Mouse (Mus musculus) stomach, embryonic 15.5 days (tissue): Measurements from ENCODE around the gene Sri. TPM values are rescaled to one million over a fixed set of nuclear protein-coding genes. Genes with fewer than 3 reads are reported as not detected.

Source experiments
- ATAC-seq: fragments of 200-750 bp; cut with Nextera tagmentation; 2 replicates; pipeline ENCODE4 v1.8.0; 2017; ENCODE audit warnings: low read depth, moderate number of reproducible peaks, moderate TSS enrichment; ENCODE audit not compliant: insufficient read depth, low FRiP score
- H3K27ac ChIP-seq: fragments of 300-500 bp; sonication (generic); 2 replicates; pipeline ENCODE4 v1.5.1; 2015; ENCODE audit warnings: mild to moderate bottlenecking, inconsistent platforms
- H3K27me3 ChIP-seq: fragments of 300-500 bp; sonication (generic); replicated peaks from 2 replicates; pipeline ENCODE4 v1.6.1; 2015; ENCODE audit warnings: inconsistent platforms
- H3K36me3 ChIP-seq: fragments of 300-500 bp; sonication (generic); 2 replicates; pipeline ENCODE4 v1.6.1; 2015; ENCODE audit warnings: inconsistent platforms
- H3K4me1 ChIP-seq: fragments of 300-500 bp; sonication (generic); 2 replicates; pipeline ENCODE4 v1.6.1; 2015; ENCODE audit warnings: inconsistent platforms
- H3K4me2 ChIP-seq: fragments of 300-500 bp; sonication (generic); 2 replicates; pipeline ENCODE4 v1.6.1; 2015; ENCODE audit warnings: mild to moderate bottlenecking, inconsistent platforms
- H3K4me3 ChIP-seq: fragments of 300-500 bp; sonication (generic); replicated peaks from 2 replicates; pipeline ENCODE4 v1.5.1; 2015; ENCODE audit warnings: inconsistent platforms
- H3K9ac ChIP-seq: fragments of 300-500 bp; sonication (generic); 2 replicates; pipeline ENCODE4 v1.6.1; 2015; ENCODE audit warnings: inconsistent platforms
- H3K9me3 ChIP-seq: fragments of 300-500 bp; sonication (generic); 2 replicates; pipeline ENCODE4 v1.6.1; 2016; ENCODE audit warnings: inconsistent platforms
- WGBS: fragments of 180-500 bp; shearing (Covaris S2); methylation state at CpG from one replicate; pipeline ENCODE4 v1.1.7; 2015; 5-methylcytosine and 5-hydroxymethylcytosine counted together
- polyA plus RNA-seq: library from polyadenylated mRNA; unstranded; fragments of >200 nt; fragmentation: Nextera tagmentation; extraction: Ambion mirVana; gene quantifications from 2 replicates; pipeline ENCODE4 v1.2.1, GENCODE M21; 2015

The Sri gene
- polyA plus RNA-seq, 1 experiment from 2014 or later = 287 TPM

DNA sequence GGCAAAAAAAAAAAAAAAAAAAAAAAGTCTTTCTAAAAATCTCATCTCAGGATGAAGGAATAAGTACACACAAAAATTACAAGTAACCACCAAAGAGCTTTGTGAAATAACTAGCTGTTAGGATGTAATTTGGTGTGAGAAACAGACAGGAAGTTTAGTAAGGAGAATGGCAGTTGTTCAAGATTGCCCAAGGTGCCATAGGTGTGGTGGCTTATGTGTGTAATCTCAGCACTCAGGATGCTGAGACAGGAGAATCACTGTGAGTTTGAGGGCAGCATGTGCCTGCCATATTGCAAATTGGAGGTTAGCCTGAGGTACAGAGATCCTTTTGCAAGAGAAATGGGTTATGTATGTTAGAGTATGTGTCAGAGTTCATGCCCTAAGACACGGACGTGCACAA, 16.6 kb downstream of the Sri start:
- 0 out of 2 replicates have a peak, but pooled peaks cover 3% of the 10 kb centered on the region for H3K4me1 ChIP-seq
- no peak overlapping the region for H3K27ac ChIP-seq
- H3K36me3 ChIP-seq = peaks cover 37% of the 10 kb centered on the region
- no peak for ATAC-seq
- 90% methylated on average over 2 of the region's 2 CpGs for WGBS
- no peak overlapping the region for H3K4me3 ChIP-seq
- H3K4me2 ChIP-seq = no peak overlapping the region
- H3K9ac ChIP-seq = no peak overlapping the region
- H3K9me3 ChIP-seq = no peaks in the 10 kb centered on the region
- no peaks in the 10 kb centered on the region for H3K27me3 ChIP-seq

DNA sequence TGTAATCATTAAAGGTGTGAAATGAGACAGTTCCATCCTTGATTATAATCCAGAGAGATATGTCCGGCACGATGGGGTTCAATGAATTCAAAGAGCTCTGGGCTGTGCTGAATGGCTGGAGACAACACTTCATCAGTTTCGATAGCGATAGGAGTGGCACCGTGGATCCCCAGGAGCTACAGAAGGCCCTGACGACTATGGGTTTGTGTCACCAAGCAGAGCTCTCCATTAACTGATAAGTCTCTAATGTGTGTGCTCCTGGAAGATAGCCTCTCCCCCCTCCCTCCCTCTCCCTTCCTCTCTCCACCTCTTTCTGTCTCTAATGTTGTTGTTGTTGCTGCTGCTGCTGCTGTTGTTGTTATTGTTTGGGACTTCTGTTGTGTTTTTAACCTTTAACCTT, 17.3 kb downstream of the Sri start:
- Histone ChIP-seq H3K9me3 (no peaks in the 10 kb centered on the region), H3K36me3 (peaks cover 37% of the 10 kb centered on the region), H3K4me3 (no peak overlapping the region), H3K27ac (no peak overlapping the region), H3K4me1 (no peaks in the 10 kb centered on the region), H3K27me3 (no peaks in the 10 kb centered on the region), H3K9ac (no peak overlapping the region), H3K4me2 (no peak overlapping the region)
- ATAC-seq = peak; percentile 90
- WGBS = 73% methylated on average over 6 of the region's 6 CpGs

DNA sequence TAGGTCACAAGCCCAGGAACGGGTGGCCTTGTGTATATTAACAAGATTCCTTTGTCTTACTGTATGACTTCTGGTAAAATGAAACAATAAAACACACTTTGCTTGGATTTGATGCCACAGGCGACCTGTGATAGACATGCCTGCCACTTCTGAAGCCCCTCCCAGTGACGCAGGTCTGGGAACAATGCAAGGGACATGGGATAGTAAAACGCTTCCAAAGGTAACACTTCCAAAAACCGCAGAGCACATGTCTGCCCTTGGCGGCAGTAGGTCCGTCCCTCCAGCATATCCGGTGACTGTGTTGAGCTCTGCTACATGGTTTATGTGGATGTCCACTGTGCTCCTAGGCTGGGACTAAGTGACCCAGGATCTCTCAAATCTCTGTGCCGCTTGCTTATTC, 27.5 kb downstream of the Sri start:
- H3K4me2 ChIP-seq = no peak overlapping the region
- no peak for ATAC-seq

DNA sequence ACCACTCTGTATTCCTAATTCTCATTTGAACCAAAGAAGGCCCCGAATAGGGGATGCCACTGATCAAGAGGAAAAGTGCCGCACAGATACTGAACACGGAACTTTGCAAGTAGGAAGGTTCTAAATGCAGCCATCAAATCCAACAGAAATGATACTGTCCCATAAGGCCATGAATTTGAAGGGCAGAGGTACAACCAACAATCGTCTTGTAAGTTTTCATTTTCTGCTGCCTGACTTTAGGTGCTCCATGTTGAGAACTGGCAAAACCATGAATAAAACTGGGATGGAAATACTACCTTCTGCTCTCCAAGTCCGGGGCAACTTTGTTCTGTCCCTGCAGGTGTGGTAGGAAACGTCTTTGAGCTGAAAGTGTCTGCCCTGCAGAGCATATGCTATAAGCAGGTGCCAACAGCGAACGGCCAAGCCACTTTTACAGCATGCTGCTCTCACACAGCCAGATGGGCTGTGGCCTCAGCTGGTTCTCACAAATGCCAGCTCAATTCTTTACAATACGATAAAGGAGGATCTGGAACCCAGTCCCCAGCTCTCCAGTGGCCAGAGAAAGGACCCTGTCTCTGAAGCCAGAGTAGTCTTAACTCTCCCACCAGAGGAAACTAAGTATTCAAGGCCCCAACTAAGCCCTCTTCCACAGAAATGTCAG, 28.2 kb downstream of the Sri start:
- Histone ChIP-seq H3K27ac (no peak overlapping the region), H3K36me3 (no peaks in the 10 kb centered on the region; the same call in 1 of the 2 replicates), H3K4me3 (no peak overlapping the region), H3K9me3 (no peaks in the 10 kb centered on the region), H3K9ac (no peak overlapping the region), H3K27me3 (no peaks in the 10 kb centered on the region), H3K4me2 (no peak overlapping the region), H3K4me1 (no peaks in the 10 kb centered on the region)
- 90% methylated on average over 9 of the region's 9 CpGs for WGBS
- ATAC-seq = no peak

More for the DNA sequence above, 27.5 kb downstream of the Sri start:
- Histone ChIP-seq H3K27me3 (no peaks in the 10 kb centered on the region), H3K9ac (no peak overlapping the region), H3K4me3 (no peak overlapping the region), H3K9me3 (no peaks in the 10 kb centered on the region), H3K27ac (no peak overlapping the region), H3K36me3 (no peaks in the 10 kb centered on the region; the same call in 1 of the 2 replicates), H3K4me1 (no peaks in the 10 kb centered on the region)
- WGBS = 87% methylated on average over 9 of the region's 9 CpGs

DNA sequence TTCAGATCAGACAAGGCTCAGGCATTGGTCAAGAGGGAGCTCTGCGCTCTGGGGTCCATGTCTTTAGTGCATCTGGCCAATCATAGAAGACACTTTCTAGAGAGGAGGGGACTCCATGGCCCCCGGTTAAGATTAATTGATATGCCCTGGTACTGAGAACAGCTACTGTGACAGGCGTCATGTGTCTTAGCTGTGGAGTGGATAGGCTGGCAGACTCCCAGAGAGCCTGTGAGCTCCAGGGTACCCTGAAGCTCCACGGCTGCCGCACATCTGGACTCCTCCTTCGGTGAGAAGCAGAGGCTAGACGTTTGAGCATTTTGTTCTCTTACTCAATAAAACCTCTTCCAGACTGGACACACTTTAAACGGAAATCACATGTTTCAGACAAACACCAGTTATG, 31.6 kb downstream of the Sri start:
- ATAC-seq = no peak
- Histone ChIP-seq H3K27ac (no peak overlapping the region), H3K9me3 (no peaks in the 10 kb centered on the region), H3K4me3 (no peak overlapping the region), H3K36me3 (no peaks in the 10 kb centered on the region; the same call in 1 of the 2 replicates), H3K4me2 (no peak overlapping the region), H3K9ac (no peak overlapping the region), H3K4me1 (no peaks in the 10 kb centered on the region), H3K27me3 (no peaks in the 10 kb centered on the region)
- WGBS = 82% methylated on average over 8 of the region's 8 CpGs

DNA sequence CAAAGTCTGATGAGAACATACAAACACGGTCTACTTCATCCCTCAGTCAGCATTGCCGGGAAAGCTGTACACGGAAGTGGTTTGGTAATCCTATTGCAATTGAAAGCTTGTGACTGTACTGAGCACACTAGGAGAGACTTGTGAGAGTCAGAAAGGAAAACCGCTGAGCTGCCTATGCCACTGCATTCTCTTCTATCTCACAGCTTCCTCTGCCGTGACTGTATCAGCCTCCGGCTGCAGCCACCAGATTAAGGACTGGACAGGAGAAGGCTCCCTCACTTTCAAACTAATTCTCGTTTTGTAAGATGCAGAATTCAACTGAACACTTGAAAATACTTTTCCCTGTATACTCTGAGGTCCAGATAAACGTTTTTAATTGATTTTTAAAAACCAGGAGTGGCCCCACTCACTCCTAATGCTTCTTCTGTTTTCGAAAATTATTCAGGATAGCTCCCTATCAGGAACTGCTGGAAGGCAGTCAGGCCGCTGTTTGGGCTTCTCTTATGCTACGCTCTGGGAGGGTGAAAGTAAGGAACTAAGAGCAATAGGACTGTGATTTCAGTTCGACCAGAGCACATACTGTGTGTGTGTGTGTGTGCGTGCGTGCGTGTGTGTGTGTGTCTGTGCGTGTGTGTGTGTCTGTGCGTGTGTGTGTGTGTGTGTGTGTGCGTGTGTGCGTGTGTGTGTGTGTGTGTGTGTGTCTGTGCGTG, 37.1 kb downstream of the Sri start:
- ATAC-seq = no peak
- Histone ChIP-seq H3K4me3 (no peak overlapping the region), H3K4me2 (no peak overlapping the region), H3K27ac (no peak overlapping the region), H3K36me3 (no peaks in the 10 kb centered on the region), H3K4me1 (no peaks in the 10 kb centered on the region), H3K9me3 (no peaks in the 10 kb centered on the region), H3K9ac (no peak overlapping the region), H3K27me3 (no peaks in the 10 kb centered on the region)
- WGBS = 74% methylated on average over 20 of the region's 20 CpGs

DNA sequence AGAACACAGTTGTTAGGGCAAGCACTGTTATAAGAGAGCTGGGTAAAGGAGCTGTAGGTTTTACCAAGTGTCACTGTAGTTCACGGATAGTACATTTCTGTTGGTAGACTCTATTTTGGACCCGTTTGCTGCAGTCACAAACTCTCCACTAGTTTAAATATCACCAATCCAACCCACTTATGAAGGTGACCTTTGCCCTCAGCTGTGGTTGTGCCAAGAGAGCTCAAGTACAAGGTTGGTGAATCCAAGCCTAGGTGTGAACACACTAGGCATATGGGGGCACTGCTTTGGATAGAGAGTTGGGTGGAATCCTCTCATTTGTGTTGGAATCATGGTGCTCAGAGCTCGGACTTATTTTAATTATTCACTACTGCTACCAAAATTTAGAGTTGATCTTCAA, 39.8 kb downstream of the Sri start:
- Histone ChIP-seq H3K9me3 (no peaks in the 10 kb centered on the region), H3K4me3 (no peak overlapping the region), H3K9ac (no peak overlapping the region), H3K27me3 (no peaks in the 10 kb centered on the region), H3K36me3 (no peaks in the 10 kb centered on the region), H3K4me1 (no peaks in the 10 kb centered on the region), H3K4me2 (no peak overlapping the region), H3K27ac (no peak overlapping the region)
- no peak for ATAC-seq
- WGBS = 90% methylated on average over 3 of the region's 3 CpGs

DNA sequence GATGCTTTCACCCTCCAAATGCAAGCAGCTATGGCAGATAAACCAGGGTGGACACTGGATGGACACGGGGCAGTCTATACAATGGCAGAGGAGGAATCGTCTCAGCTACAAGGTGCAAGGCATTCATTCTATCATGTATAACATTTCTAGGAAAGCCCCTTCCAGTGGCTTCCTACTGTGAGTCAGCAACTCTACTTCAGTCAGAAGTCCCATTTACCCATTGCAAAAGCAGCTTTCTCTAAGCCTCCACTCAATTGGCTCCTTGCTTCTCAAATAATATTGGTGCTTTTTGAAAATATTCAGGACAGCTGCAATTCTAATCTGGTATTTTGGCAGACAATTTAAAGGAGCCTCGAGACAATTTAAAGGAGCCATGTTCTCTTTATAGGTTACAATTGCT, 42.3 kb downstream of the Sri start:
- no peaks in the 10 kb centered on the region for H3K36me3 ChIP-seq
- no peak overlapping the region for H3K27ac ChIP-seq
- H3K9me3 ChIP-seq = no peaks in the 10 kb centered on the region
- no peak for ATAC-seq
- H3K9ac ChIP-seq = no peak overlapping the region
- H3K4me1 ChIP-seq = no peaks in the 10 kb centered on the region
- H3K4me2 ChIP-seq = no peak overlapping the region
- H3K27me3 ChIP-seq = no peaks in the 10 kb centered on the region
- no peak overlapping the region for H3K4me3 ChIP-seq
- 72% methylated on average over 3 of the region's 3 CpGs for WGBS

DNA sequence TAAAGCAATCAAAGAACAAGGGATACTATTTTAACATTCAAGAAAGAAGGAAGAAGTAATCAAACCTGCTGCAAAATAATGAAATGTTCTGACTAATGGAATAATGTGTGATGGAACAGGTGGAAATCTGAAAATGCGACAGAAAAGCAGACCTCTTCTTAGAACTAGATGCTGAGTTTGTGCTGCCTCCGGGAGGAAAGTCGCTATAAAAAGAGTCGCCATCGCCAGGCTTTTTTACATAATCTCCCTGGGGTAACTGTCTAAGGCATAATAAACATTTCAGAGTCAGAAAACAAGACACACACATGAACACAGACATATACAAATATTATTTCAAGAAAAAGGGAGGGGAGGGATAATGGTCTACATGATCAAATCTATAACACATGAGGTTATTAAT, 49.0 kb downstream of the Sri start:
- ATAC-seq = no peak
- Histone ChIP-seq H3K4me2 (no peak overlapping the region), H3K9ac (no peak overlapping the region), H3K27me3 (no peaks in the 10 kb centered on the region), H3K9me3 (no peaks in the 10 kb centered on the region), H3K4me1 (no peaks in the 10 kb centered on the region), H3K36me3 (no peaks in the 10 kb centered on the region), H3K27ac (no peak overlapping the region), H3K4me3 (no peak overlapping the region)
- WGBS = 80% methylated on average over 5 of the region's 5 CpGs

DNA sequence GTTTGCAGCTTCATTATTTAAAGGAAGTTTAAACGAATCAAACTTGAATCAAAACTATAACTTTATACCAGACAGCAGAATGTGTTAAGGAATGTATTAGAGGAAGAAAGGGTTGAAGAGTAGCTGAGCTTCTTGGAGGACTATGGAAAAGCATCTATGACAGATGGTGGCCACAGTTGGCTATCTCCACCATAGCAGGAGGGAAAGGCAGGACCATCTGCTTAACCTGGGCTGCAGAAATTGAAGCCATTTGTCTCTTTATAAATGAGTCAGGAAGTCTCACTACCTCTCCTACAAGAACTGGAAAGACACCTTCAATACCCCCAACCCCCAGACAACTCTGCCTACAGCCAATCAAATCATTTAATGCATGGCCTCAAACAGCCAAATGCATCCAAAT, 49.8 kb downstream of the Sri start:
- no peaks in the 10 kb centered on the region for H3K27me3 ChIP-seq
- H3K4me2 ChIP-seq = no peak overlapping the region
- no peaks in the 10 kb centered on the region for H3K4me1 ChIP-seq
- 78% methylated on average over 1 of the region's 1 CpGs for WGBS
- H3K4me3 ChIP-seq = no peak overlapping the region
- no peak for ATAC-seq
- H3K9ac ChIP-seq = no peak overlapping the region
- H3K27ac ChIP-seq = no peak overlapping the region
- no peaks in the 10 kb centered on the region for H3K9me3 ChIP-seq
- H3K36me3 ChIP-seq = no peaks in the 10 kb centered on the region

DNA sequence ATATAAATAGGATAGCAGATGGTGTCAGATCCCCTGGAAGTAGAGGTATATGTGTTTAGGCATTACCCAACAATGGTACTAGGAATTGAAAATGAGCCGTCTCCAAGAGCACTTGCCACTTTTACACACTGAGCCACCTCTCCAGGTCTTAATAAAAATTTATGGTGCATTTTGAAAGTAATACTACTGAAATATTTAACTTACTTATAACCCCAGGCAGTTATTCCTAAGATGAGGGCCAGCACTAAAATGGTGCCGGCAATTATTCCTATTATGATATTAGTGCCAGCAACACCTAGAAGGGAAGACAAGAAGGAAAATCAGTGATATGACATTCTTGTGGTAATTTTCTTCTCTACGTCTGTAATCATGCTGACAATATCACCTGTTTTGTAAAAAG, 65.8 kb downstream of the Sri start:
- Histone ChIP-seq H3K27ac (no peak overlapping the region), H3K4me2 (no peak overlapping the region), H3K4me3 (no peak overlapping the region), H3K27me3 (no peaks in the 10 kb centered on the region), H3K4me1 (no peaks in the 10 kb centered on the region), H3K9me3 (no peaks in the 10 kb centered on the region), H3K36me3 (no peaks in the 10 kb centered on the region), H3K9ac (no peak overlapping the region)
- ATAC-seq = no peak
- 85% methylated on average over 3 of the region's 3 CpGs for WGBS

DNA sequence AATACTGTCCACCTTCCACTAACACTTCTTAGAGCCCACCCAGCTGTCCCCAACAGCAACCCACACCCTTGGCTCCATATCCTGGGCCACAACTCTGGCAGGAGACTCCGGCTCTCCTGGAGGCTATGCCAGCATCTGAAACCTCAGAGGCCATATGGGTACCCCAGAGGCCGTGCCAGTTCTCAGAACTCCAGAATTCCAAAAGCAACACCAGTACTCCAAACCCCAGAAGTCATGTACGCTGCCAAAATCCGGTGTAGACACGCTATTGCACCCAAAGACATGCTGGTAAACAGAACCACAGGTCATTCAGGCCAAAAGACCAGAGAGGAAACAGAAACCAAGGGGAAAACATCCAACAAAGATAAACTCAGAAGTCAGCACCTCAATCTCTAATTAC, 66.4 kb downstream of the Sri start:
- H3K9ac ChIP-seq = no peak overlapping the region
- H3K36me3 ChIP-seq = no peaks in the 10 kb centered on the region
- H3K4me2 ChIP-seq = no peak overlapping the region
- ATAC-seq = no peak
- H3K27ac ChIP-seq = no peak overlapping the region
- no peaks in the 10 kb centered on the region for H3K4me1 ChIP-seq
- 94% methylated on average over 5 of the region's 5 CpGs for WGBS
- H3K27me3 ChIP-seq = no peaks in the 10 kb centered on the region
- H3K4me3 ChIP-seq = no peak overlapping the region
- H3K9me3 ChIP-seq = no peaks in the 10 kb centered on the region
